Mouse (Mus musculus) spleen, adult 2 months (tissue): ENCODE results near the gene Prkag2.

ENCODE experiments used
- CTCF ChIP-seq: fragments of 200-500 bp; IDR thresholded peaks from 2 replicates; pipeline ENCODE4 v1.5.1; 2011; ENCODE audit warnings: mild to moderate bottlenecking, inconsistent platforms; ENCODE audit not compliant: insufficient read depth, insufficient read length, insufficient replicate concordance; ENCODE audit errors: extremely low read depth
- POLR2A ChIP-seq: fragments of 200-500 bp; IDR thresholded peaks from 2 replicates; pipeline ENCODE4 v1.6.1; 2011; ENCODE audit warnings: low read depth, low read length, inconsistent platforms

DNA sequence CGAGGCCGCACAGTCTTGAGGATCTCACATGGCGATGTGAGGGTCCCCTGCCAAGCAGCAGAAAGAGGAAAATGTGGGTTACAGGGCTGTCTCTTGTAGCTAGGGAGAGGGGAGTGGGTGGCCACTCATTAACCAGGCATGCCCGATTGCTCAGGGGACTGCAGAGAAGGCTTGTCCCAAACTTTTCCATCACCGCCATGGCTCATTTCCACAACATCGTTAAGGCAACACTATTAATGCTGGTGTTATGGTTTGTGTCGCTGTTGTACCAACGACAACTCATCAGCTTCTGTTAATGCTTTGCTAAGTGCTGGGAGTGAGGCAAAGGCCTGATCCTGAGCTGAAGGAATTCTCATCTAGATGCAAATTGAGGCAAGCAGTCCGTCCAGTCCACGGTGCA is 165.0 kb downstream of the Prkag2 start:
- TF ChIP-seq POLR2A (no peak), CTCF (no peak)
